Mouse (Mus musculus) testis, postnatal 14 days (tissue): Measurements from ENCODE around the gene Ncaph2.

ENCODE experiments used
- DNase-seq: peaks from one replicate; pipeline ENCODE4 v3.0.0; 2021; ENCODE audit warnings: low spot score

The Ncaph2 gene

GRCm38 (mm10) chr15:89379429-89379828 is 23.9 kb downstream of the Ncaph2 start:
- no peak for DNase-seq

GRCm38 (mm10) chr15:89384617-89385016 is 29.1 kb downstream of the Ncaph2 start, which contains the start of gene Klhdc7b:
Gene Klhdc7b (plus strand): TSS chr15:89384917.
- DNase-seq = no peak

- no peak for DNase-seq
Measured at GRCm38 (mm10) chr15:89387127-89387526, 31.6 kb downstream of the Ncaph2 start.

- DNase-seq = no peak
Measured at GRCm38 (mm10) chr15:89390081-89390480, 34.6 kb downstream of the Ncaph2 start.

- no peak for DNase-seq
Measured at GRCm38 (mm10) chr15:89396883-89397282, 41.4 kb downstream of the Ncaph2 start.

- no peak for DNase-seq
Measured at GRCm38 (mm10) chr15:89398146-89398545, 42.6 kb downstream of the Ncaph2 start.

GRCm38 (mm10) chr15:89399716-89400115 is 44.2 kb downstream of the Ncaph2 start:
- DNase-seq = no peak

GRCm38 (mm10) chr15:89402471-89402870 is 47.0 kb downstream of the Ncaph2 start:
- no peak for DNase-seq

GRCm38 (mm10) chr15:89404831-89405623 is 49.5 kb downstream of the Ncaph2 start:
- no peak for DNase-seq

- no peak for DNase-seq
Measured at GRCm38 (mm10) chr15:89406691-89407090, 51.2 kb downstream of the Ncaph2 start.

- peak; percentile 97 for DNase-seq
Measured at GRCm38 (mm10) chr15:89410118-89410517, 54.6 kb downstream of the Ncaph2 start, which contains the start of gene Syce3. Gene Syce3 (minus strand): TSS chr15:89410503.

- no peak for DNase-seq
Measured at GRCm38 (mm10) chr15:89415282-89415681, 59.8 kb downstream of the Ncaph2 start.

- no peak for DNase-seq
Measured at GRCm38 (mm10) chr15:89421938-89422337, 66.4 kb downstream of the Ncaph2 start.
